Mouse (Mus musculus): ENCODE data around the gene Hddc2.

Hddc2 gene

DNA sequence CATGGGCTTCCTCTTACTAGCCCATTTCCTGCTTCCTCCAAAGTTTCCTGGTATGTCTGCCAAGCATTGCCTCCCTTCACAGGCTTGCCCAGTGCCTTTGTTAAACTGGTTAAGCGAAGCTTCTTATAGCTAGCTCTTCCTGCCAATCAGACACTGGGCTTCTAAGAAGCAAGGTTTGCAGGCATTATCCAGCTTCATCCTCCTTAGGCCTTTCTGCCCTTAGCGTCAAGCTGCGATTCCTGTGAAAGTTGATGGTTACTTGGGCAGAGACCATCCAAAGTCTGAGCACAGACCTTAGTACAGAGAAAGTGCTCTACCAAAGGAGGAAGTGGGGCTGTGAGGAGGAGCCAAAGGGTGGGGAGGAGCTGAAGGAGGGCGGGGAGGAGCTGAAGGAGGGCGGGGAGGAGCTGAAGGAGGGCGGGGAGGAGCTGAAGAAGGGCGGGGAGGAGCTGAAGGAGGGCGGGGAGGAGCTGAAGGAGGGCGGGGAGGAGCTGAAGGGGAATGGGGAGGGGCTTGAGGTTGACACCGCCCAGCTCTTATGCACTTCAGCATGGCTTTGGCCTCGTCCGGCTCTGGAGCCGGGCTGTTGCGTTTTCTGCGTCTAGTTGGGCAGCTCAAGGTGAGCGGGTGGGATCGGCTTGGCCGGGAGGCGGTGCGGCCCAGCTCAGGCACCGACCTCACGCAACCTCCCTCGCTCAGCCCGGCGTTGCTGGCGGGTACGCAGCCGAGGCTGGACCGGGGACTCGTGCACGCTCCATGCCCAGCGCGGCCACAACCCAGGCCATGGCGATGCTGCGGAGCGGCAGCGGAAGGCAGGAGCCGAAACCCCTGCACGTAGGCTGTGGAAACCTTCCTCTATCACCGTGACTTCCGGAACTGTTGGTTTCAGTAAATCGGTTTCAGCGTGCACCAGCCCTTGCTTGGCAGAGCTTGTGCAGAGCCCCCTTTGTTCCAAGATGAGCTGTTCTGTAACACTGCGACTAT, at the start of gene Hddc2:
TSS of gene Hddc2 (plus strand) at position 519 of the 984 bp plus-strand sequence.
- DNase-seq: peak; percentile 77 to 81

DNA sequence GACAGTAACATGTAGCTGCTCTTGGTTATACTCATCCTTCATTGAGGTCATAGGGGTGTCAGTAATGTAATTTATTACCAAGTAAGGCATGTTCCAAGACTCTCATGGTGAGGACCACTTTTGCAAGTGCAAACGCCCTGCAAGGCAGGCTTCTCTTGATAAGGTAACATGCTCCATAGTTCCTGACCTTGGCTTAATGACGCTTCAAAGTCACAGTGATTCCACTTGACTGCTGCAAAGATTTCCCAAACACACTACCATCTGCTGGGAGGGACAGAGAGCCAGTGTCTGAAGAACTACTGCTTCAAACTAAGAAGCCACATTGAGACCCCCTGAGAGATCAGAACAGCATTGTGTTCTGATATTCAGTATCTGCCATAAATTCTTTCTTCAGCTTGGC, 40.4 kb upstream of the Hddc2 start:
- DNase-seq: no peak

- DNase-seq: no peak
Measured at GRCm38 (mm10) chr10:31273171-31273570, 40.0 kb upstream of the Hddc2 start.

- no peak for DNase-seq
Measured at GRCm38 (mm10) chr10:31287787-31288186, 25.4 kb upstream of the Hddc2 start.

- DNase-seq: no peak
Measured at GRCm38 (mm10) chr10:31288697-31289390, 24.3 kb upstream of the Hddc2 start.

GRCm38 (mm10) chr10:31295705-31296104, 17.5 kb upstream of the Hddc2 start:
- peak; percentile 39 to 56 for DNase-seq

GRCm38 (mm10) chr10:31296458-31296857, 16.7 kb upstream of the Hddc2 start:
- DNase-seq: no peak

- no peak for DNase-seq
Measured at GRCm38 (mm10) chr10:31297106-31297505, 16.1 kb upstream of the Hddc2 start.

GRCm38 (mm10) chr10:31298263-31298662, 14.9 kb upstream of the Hddc2 start:
- no peak for DNase-seq

DNA sequence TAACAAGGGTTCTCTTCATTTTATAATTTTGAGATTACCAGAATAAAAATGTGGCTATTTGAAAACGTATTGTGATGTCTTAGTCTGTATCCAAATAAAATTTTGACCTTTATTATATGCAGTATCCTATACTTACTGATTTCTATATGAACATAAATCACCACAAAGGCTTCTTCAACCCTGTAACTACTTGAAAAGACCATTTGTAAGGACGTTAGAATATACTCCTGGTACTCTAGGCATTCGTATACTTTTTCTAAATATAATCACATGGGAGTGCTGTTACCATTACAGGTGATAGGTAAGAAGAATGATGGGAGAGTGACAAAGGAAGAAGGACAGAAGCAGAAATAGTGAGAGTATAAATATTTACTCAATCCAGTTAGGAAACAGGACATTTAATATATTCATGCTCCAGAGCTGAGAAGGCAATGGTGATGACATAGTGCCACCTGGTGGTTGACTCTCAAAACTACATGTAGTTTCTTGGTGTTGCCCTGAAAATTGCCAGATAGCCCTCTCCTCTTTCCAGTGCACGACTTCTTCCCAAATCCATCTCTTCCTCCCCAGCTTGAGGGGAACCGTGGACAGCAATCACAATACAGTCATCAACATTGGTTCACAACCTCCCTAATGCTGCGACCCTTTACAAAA, 14.1 kb upstream of the Hddc2 start:
- peak; percentile 80 to 83 for DNase-seq

DNA sequence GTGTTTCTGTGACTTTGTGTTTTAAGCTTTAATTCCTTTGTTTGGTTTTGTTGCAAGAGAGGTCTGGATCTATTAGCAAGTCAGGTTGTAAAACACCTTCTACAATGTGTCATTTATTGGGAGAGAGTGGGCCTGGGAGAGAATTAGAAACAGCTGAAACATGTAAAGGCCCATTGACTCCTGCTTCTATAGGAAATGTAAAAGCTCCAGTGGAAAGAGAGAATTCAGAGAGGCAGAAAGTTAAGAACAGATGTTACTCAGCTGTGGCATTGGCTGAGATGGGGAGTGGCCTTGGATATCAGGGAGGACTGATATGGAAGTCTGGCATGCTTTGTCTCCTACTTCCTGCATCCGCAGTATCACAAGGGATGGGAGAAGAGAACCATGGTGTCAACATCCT, 12.9 kb upstream of the Hddc2 start:
- DNase-seq: no peak

DNA sequence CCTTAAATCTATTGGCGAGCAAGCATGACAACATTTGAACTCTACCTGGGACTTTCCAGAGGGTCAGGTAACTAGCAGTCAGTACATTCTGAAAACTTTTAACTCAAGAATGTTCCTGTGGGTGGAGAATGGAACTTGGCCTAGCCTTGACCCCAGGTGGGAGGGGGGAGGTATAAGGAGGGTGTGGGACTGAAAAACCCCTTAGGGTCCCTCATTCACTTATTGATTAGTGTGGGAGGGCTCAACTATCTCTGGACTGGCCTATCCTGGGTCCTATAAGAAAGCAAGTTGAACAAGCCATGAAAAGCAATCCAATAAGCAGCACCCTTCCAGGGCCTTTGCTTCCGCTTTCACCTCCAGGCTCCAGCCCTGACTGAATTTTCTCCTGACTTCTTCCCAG, 9.7 kb upstream of the Hddc2 start:
- no peak for DNase-seq

GRCm38 (mm10) chr10:31307024-31307598, 6.1 kb upstream of the Hddc2 start:
- no peak for DNase-seq

GRCm38 (mm10) chr10:31318491-31318890, 5.3 kb downstream of the Hddc2 start:
- peak; percentile 47 to 60 for DNase-seq

DNA sequence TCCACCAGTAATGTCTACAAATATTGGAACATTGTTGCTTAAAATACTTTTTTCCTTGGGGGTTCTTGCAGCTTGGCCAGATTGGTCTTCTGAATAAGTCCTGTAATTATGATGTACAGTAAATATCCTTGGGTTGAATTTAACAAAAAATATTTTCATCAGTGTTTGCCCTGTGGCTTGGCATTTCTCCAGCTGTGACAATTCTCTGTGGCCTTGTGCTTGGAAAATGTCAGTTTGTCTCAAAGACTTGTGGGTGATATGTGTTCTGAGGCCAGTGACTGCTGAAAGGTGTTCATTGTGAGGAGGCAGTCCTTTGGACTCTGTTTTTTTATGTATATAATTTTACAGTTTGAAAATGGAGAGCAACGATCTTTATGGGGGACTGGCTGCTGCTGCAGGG, 16.3 kb downstream of the Hddc2 start:
- DNase-seq: peak; percentile 8 to 21

DNA sequence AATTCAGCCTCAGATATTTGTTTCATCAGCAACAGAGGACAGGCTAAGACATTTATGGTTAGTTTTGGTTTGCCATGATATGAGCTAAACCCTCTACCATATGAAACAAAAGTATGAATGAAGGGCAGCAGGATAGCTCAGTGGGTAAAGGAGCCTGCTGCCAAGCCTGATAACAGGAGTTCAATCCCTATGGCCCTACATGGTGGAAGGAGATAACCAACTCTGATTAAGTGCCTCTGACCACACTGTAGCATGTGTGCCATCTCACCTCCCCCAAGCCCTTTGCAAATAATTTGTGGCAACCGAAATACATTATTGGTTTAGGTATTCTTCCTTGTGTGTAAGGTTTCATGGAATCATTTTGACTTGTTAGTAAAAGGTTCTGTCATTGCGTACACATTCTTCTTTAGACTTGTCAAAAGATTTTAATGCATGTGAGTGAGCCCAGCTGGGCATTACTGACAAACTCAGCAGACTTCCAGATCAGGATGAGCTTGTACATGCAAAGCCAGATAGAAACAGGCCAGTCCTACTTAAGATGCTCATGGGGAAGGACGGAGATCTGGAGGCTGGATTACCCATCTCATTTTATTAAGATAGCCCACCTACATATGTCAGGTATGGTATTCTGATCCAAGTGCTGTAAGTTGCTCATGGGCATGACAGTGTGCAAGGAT, 17.2 kb downstream of the Hddc2 start:
- DNase-seq: peak; percentile 66 to 72

- DNase-seq: peak; percentile 90 to 94
Measured at GRCm38 (mm10) chr10:31331225-31331775, 18.1 kb downstream of the Hddc2 start.

- no peak for DNase-seq
Measured at GRCm38 (mm10) chr10:31336432-31336831, 23.2 kb downstream of the Hddc2 start.

- peak; percentile 12 to 17 for DNase-seq
Measured at GRCm38 (mm10) chr10:31346401-31346800, 33.2 kb downstream of the Hddc2 start.

DNA sequence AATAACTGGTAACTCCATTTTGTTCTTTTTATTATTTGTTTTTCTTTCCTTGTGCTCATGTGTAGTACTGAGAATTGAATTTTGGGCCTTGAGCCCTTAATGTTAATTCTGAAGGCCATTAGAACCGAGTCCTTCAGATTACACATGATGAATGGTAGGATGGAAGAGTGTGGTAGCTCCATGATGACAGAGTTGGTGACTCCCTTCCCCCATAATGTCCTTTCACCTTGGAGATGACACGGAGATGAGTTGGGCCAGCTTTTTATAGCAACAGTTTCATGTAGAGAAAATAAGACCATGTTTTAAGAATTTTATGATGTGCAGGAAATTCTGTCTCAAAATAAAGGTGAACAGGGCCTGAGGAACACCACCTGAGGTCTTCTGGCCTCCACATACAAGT, 37.9 kb downstream of the Hddc2 start:
- DNase-seq: no peak

DNA sequence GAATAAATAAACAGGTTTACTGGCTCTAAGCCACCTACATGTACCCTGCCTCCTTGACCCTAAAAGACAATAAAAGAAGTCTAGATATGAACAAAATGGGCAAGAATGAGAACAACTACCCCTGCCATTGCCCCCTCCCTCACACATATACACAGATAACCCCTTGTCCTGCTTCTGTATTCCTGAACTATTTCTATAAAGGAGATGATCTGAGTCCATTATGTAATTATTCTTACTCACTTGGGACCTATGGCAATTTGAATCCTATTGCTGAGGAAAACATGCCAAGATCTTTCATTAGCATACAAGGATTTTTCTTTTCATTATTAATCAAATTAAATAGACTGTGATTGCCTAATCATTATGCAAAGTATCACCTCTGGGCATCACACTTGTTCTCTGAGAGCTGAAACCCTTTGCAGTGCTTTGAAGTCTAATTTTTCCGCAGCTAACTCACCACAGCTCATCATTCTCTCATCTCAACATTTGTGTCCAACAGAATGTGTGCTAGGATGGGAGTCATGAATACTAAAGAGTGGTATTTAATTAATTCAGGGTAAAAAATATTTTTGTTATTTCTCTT, 39.8 kb downstream of the Hddc2 start:
- no peak for DNase-seq

GRCm38 (mm10) chr10:31354141-31354540, 41.0 kb downstream of the Hddc2 start:
- no peak for DNase-seq

All from cerebellum, postnatal 10 days (tissue).